Mouse (Mus musculus) gastrocnemius, postnatal 4 days (tissue): ENCODE measurements around the gene Muc13. TPM values are rescaled to one million over a fixed set of nuclear protein-coding genes. Genes with fewer than 3 reads are reported as not detected.

Experiments
- DNase-seq, 2 experiments: peaks; one replicate each; pipeline ENCODE4 v3.0.0; 2021 to 2022; ENCODE audit warnings: low spot score in 2 of 2, mixed read lengths in 2 of 2
- total RNA-seq, 2 experiments: library from RNA; stranded (reverse); gene quantifications; 2 replicates each; pipeline ENCODE4 v1.2.3; 2021

The Muc13 gene
- total RNA-seq, 2 experiments from 2014 or later: 0.10 to 0.16 TPM

GRCm38 (mm10) chr16:33859380-33859779 lies 65.5 kb downstream of the Muc13 start:
- DNase-seq: no peak

GRCm38 (mm10) chr16:33859988-33860700 lies 66.3 kb downstream of the Muc13 start:
- DNase-seq: peak; percentile 57 to 78

DNA sequence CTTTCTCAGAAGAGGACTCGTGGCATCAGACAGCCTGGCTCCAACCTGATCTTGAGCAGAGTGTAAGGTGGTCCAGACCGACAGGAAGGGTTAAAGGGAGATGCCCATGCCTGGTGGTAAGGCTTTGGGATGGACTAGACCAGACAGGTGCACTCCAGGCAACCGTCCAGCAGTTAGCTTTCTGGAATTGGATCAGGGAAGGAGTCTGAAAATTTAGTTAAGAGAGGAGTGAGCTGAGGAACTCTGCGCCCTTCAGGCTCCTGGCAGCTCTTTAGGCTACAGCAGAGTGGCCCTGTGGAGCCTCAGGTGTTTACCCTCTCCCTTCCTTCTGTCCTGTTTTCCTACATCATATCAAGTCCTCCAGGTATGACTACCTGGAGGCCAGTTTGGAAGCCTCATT lies 68.6 kb downstream of the Muc13 start:
- no peak for DNase-seq

- DNase-seq: no peak
Observed at GRCm38 (mm10) chr16:33863208-33863751, 69.4 kb downstream of the Muc13 start.

Other genes with a start within 250 kb of the Muc13 start
- 10 to 100 TPM; 88.4 to 99.3 TPM for gene Heg1, start 109.7 kb upstream of the Muc13 start, total RNA-seq
- gene Itgb5, start 35.6 kb downstream of the Muc13 start, total RNA-seq: 10 to 100 TPM; 50.2 to 56.0 TPM
- 10 to 100 TPM; 13.4 to 13.5 TPM for gene Umps, start 173.0 kb downstream of the Muc13 start, total RNA-seq